In the genomic region with DNA sequence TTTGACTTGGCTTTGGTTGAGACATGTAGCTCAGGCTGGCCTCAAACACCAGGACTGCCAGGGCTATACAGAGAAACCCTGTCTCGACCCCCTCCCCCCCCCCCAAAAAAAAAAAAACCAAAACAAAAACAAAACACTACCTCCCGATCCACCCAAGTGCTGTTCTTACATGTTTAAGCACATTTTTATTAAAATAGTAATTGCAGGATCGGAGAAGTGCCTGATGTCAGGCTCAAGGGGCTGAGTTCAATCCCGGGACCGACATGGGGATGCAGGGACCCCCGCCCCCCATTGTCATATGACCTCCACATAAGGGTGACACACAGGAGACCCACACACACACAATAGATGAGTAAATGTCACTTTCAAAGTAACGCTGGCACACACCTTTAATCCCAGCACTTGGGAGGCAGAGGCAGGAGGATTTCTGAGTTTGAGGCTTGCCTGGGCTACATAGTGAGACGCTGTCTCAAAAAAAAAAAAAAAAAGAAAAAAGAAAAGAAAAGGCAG, we compare ENCODE assay signal across 7 mouse cellular contexts. TPM values are rescaled to one million over a fixed set of nuclear protein-coding genes. Genes with fewer than 3 reads are reported as not detected.
A peak's percentile ranks its signal among the peaks of the same experiment; 100 is the strongest.
DNase-seq lines count a peak whose midpoint lies in the region; ATAC-seq lines count a peak whose summit lies in the region.

No protein-coding gene starts in this region.

- H3K9me3 ChIP-seq in lung, embryonic 15.5 days = no peaks in the 10 kb centered on the region
- H3K9me3 ChIP-seq in forebrain, embryonic 11.5 days (ENCODE audit: control insufficient read depth, low read length) = no peaks in the 10 kb centered on the region
- H3K9me3 ChIP-seq in limb, embryonic 12.5 days = no peaks in the 10 kb centered on the region
- H3K9me3 ChIP-seq in stomach, embryonic 14.5 days (ENCODE audit: control insufficient read depth, low read depth, low read length) = no peaks in the 10 kb centered on the region

- H3K36me3 ChIP-seq in lung, embryonic 15.5 days = peaks cover 14% of the 10 kb centered on the region
- H3K36me3 ChIP-seq in forebrain, embryonic 11.5 days (ENCODE audit: control insufficient read depth, insufficient read depth, low read length) = peaks cover 6% of the 10 kb centered on the region; the same call in 1 of the 2 replicates
- H3K36me3 ChIP-seq in limb, embryonic 12.5 days = peaks cover 25% of the 10 kb centered on the region
- H3K36me3 ChIP-seq in stomach, embryonic 14.5 days (ENCODE audit: control insufficient read depth, insufficient read depth, low read length) = peaks cover 17% of the 10 kb centered on the region

- H3K9ac ChIP-seq in lung, embryonic 15.5 days = no peak overlapping the region
- H3K9ac ChIP-seq in forebrain, embryonic 11.5 days (ENCODE audit: low read length) = peak overlapping the region; percentile 81; the same call in 1 of the 2 replicates
- no peak overlapping the region for H3K9ac ChIP-seq in limb, embryonic 12.5 days (replicated peaks)
- no peak overlapping the region for H3K9ac ChIP-seq in stomach, embryonic 14.5 days (replicated peaks; ENCODE audit: low read depth, low read length)

- H3K4me2 ChIP-seq in lung, embryonic 15.5 days = peak overlapping the region; percentile 70
- H3K4me2 ChIP-seq in forebrain, embryonic 11.5 days (ENCODE audit: low read depth, low read length, severe bottlenecking) = peak overlapping the region; percentile 64; the same call in 1 of the 2 replicates
- no peak overlapping the region for H3K4me2 ChIP-seq in limb, embryonic 12.5 days
- H3K4me2 ChIP-seq in stomach, embryonic 14.5 days (replicated peaks; ENCODE audit: low read depth, low read length) = peak overlapping the region; percentile 31

- H3K27ac ChIP-seq in lung, embryonic 15.5 days = peak overlapping the region; percentile 96; the same call in 1 of the 2 replicates
- no peak overlapping the region for H3K27ac ChIP-seq in forebrain, embryonic 11.5 days (ENCODE audit: low read depth, low read length)
- H3K27ac ChIP-seq in limb, embryonic 12.5 days = no peak overlapping the region
- H3K27ac ChIP-seq in stomach, embryonic 14.5 days (ENCODE audit: low read length) = no peak overlapping the region

- no peaks in the 10 kb centered on the region for H3K27me3 ChIP-seq in lung, embryonic 15.5 days
- H3K27me3 ChIP-seq in forebrain, embryonic 11.5 days (ENCODE audit: control insufficient read depth, insufficient read depth, low read length) = no peaks in the 10 kb centered on the region; the same call in none of the 2 replicates
- H3K27me3 ChIP-seq in limb, embryonic 12.5 days = no peaks in the 10 kb centered on the region
- no peaks in the 10 kb centered on the region for H3K27me3 ChIP-seq in stomach, embryonic 14.5 days (ENCODE audit: control insufficient read depth, insufficient read depth, low read length)

- no peak for DNase-seq in lung, postnatal 4 days
- DNase-seq in forebrain, embryonic 11.5 days (ENCODE audit: low spot score) = no peak
- DNase-seq in urinary bladder, postnatal 25 days (ENCODE audit: low spot score) = no peak
- no peak for DNase-seq in gastrocnemius, adult 18-20 months (ENCODE audit: low spot score)

- WGBS in lung, embryonic 15.5 days = 70% methylated on average over 8 of the region's 8 CpGs
- 72% methylated on average over 8 of the region's 8 CpGs for WGBS in forebrain, embryonic 11.5 days
- 79% methylated on average over 8 of the region's 8 CpGs for WGBS in limb, embryonic 12.5 days
- WGBS in stomach, embryonic 14.5 days = 76% methylated on average over 8 of the region's 8 CpGs

- peaks cover 47% of the 10 kb centered on the region for H3K4me1 ChIP-seq in lung, embryonic 15.5 days
- peaks cover 15% of the 10 kb centered on the region for H3K4me1 ChIP-seq in forebrain, embryonic 11.5 days (replicated peaks; ENCODE audit: control insufficient read depth, insufficient read depth, low read length)
- peaks cover 44% of the 10 kb centered on the region for H3K4me1 ChIP-seq in limb, embryonic 12.5 days (replicated peaks)
- H3K4me1 ChIP-seq in stomach, embryonic 14.5 days (ENCODE audit: control insufficient read depth, insufficient read depth, low read length) = peaks cover 13% of the 10 kb centered on the region; the same call in 1 of the 2 replicates

- no peak for ATAC-seq in lung, embryonic 15.5 days (ENCODE audit: borderline replicate concordance, extremely low read depth, low FRiP score, low TSS enrichment)
- ATAC-seq in forebrain, embryonic 11.5 days (replicated peaks; ENCODE audit: low FRiP score) = no peak
- no peak for ATAC-seq in limb, embryonic 12.5 days (ENCODE audit: insufficient number of reproducible peaks, insufficient read depth, low FRiP score, low TSS enrichment, low read depth)
- no peak for ATAC-seq in stomach, embryonic 14.5 days (ENCODE audit: insufficient number of reproducible peaks, insufficient read depth, low FRiP score, low read depth)

- peak overlapping the region; percentile 74 for H3K4me3 ChIP-seq in lung, embryonic 15.5 days
- peak overlapping the region; percentile 82; the same call in 1 of the 2 replicates for H3K4me3 ChIP-seq in forebrain, embryonic 11.5 days (ENCODE audit: low read depth, low read length)
- H3K4me3 ChIP-seq in limb, embryonic 12.5 days (replicated peaks) = peak overlapping the region; percentile 75; the same call in 1 of the 2 replicates
- peak overlapping the region; percentile 60; the same call in 1 of the 2 replicates for H3K4me3 ChIP-seq in stomach, embryonic 14.5 days (ENCODE audit: low read depth, low read length)

RNA-seq across cellular contexts. Expression of a gene that starts 0.8 kb away (rescaled TPM):
- 42.6 and 46.5 TPM in 2 replicates for polyA plus RNA-seq in lung, embryonic 15.5 days (2015; fragmentation: Nextera tagmentation; extraction: Ambion mirVana)
- 40.4 and 43.1 TPM in 2 replicates for polyA plus RNA-seq in forebrain, embryonic 11.5 days (2014; fragmentation: Nextera tagmentation; extraction: Ambion mirVana)
- 42.0 and 46.7 TPM in 2 replicates for polyA plus RNA-seq in limb, embryonic 12.5 days (2016; fragmentation: Nextera tagmentation; extraction: Ambion mirVana)
- polyA plus RNA-seq in stomach, embryonic 14.5 days (2014; fragmentation: Nextera tagmentation; extraction: Ambion mirVana) = 40.9 and 46.3 TPM in 2 replicates
- 10 to 100 TPM; 14.4 to 14.9 TPM for total RNA-seq in gastrocnemius, adult 18-20 months (2021)

RNA-seq across cellular contexts. Expression of a gene that starts 6.3 kb away (rescaled TPM):
- 1.0 and 1.2 TPM in 2 replicates for polyA plus RNA-seq in lung, embryonic 15.5 days (2015; fragmentation: Nextera tagmentation; extraction: Ambion mirVana)
- 1.3 and 1.8 TPM in 2 replicates for polyA plus RNA-seq in forebrain, embryonic 11.5 days (2014; fragmentation: Nextera tagmentation; extraction: Ambion mirVana)
- polyA plus RNA-seq in limb, embryonic 12.5 days (2016; fragmentation: Nextera tagmentation; extraction: Ambion mirVana) = 0.69 and 1.3 TPM in 2 replicates
- polyA plus RNA-seq in stomach, embryonic 14.5 days (2014; fragmentation: Nextera tagmentation; extraction: Ambion mirVana) = 1.1 and 1.6 TPM in 2 replicates
- under 1 TPM; 0.16 to 0.28 TPM for total RNA-seq in gastrocnemius, adult 18-20 months (2021)

RNA-seq across cellular contexts. Expression of a gene that starts 6.5 kb away (rescaled TPM):
- 9.4 and 9.5 TPM in 2 replicates for polyA plus RNA-seq in lung, embryonic 15.5 days (2015; fragmentation: Nextera tagmentation; extraction: Ambion mirVana)
- 5.0 and 5.5 TPM in 2 replicates for polyA plus RNA-seq in forebrain, embryonic 11.5 days (2014; fragmentation: Nextera tagmentation; extraction: Ambion mirVana)
- 18.9 and 19.6 TPM in 2 replicates for polyA plus RNA-seq in limb, embryonic 12.5 days (2016; fragmentation: Nextera tagmentation; extraction: Ambion mirVana)
- polyA plus RNA-seq in stomach, embryonic 14.5 days (2014; fragmentation: Nextera tagmentation; extraction: Ambion mirVana) = 14.1 and 14.4 TPM in 2 replicates
- total RNA-seq in gastrocnemius, adult 18-20 months (2021) = 1 to 10 TPM; 2.6 to 3.3 TPM

RNA-seq across cellular contexts. Expression of a gene that starts 46.0 kb away (rescaled TPM):
- 13.6 and 16.2 TPM in 2 replicates for polyA plus RNA-seq in lung, embryonic 15.5 days (2015; fragmentation: Nextera tagmentation; extraction: Ambion mirVana)
- polyA plus RNA-seq in forebrain, embryonic 11.5 days (2014; fragmentation: Nextera tagmentation; extraction: Ambion mirVana) = 14.1 and 21.4 TPM in 2 replicates
- polyA plus RNA-seq in limb, embryonic 12.5 days (2016; fragmentation: Nextera tagmentation; extraction: Ambion mirVana) = 16.5 and 23.1 TPM in 2 replicates
- polyA plus RNA-seq in stomach, embryonic 14.5 days (2014; fragmentation: Nextera tagmentation; extraction: Ambion mirVana) = 31.3 and 31.7 TPM in 2 replicates
- total RNA-seq in gastrocnemius, adult 18-20 months (2021) = 1 to 10 TPM; 2.0 to 2.1 TPM

RNA-seq across cellular contexts. Expression of a gene that starts 46.2 kb away (rescaled TPM):
- 465 and 491 TPM in 2 replicates for polyA plus RNA-seq in lung, embryonic 15.5 days (2015; fragmentation: Nextera tagmentation; extraction: Ambion mirVana)
- polyA plus RNA-seq in forebrain, embryonic 11.5 days (2014; fragmentation: Nextera tagmentation; extraction: Ambion mirVana) = 292 and 332 TPM in 2 replicates
- 410 and 419 TPM in 2 replicates for polyA plus RNA-seq in limb, embryonic 12.5 days (2016; fragmentation: Nextera tagmentation; extraction: Ambion mirVana)
- 444 and 502 TPM in 2 replicates for polyA plus RNA-seq in stomach, embryonic 14.5 days (2014; fragmentation: Nextera tagmentation; extraction: Ambion mirVana)
- 100 to 1,000 TPM; 420 to 445 TPM for total RNA-seq in gastrocnemius, adult 18-20 months (2021)
